Mouse (Mus musculus): ENCODE measurements at regions not wholly inside any gene's neighbourhood (a gene's known extent, or its start where the extent isn't known, plus 50 kb on each side); places are given as distances from the start of the nearest gene placed in this dataset.
"Not testable (repeated sequence)": the region's sequence is repeated elsewhere in the genome, so short reads cannot be mapped to it uniquely, and the experiment has no call there.

DNA sequence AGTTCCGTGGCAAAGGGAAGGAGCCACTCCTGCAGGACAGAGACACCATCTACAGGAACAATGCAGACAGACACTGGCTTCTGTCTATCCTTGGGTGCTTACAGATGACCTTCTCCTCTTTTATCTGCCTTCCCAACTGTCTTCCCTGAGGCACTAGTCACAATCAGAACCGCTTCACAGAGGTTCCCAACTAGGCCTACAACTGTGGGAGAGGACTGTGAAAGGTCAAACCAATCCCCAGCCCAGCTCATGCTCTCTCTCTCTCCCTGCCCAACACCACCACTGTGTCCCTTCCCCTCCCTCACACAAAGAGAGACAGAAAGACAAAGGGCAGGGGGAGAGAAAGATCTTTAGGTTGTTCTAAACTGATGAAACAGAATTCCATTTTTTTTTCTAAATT, 61.3 kb downstream of the Tmem17 start:
- in situ Hi-C loops (cut with MboI; ENCODE audit: low pct_unique_long_range_greater_than_20kb in 1 of 2, low sequenced_read_pairs in 2 of 2, unreplicated experiment in 1 of 2): no loop called here

DNA sequence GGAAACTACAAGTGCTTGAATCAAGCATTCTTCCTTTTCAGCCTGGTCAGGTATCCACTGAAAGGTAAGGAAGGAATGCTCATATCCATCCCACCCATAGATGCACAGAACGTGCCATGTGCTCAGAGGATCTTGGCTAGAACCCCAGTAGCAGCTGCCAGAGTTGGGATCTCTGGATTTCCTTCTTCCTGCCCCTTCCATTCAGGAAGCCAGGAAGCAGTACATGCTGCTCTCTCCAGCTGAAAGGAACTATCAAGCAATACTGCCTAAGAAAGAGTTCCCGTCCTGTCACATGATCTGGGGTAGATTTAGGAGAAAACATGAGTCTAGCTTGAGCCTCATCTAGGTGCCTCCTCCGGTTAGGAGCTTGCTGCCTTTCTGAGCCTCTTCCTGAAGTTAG, 61.9 kb downstream of the Tmem17 start:
- in situ Hi-C loops (cut with MboI; ENCODE audit: low pct_unique_long_range_greater_than_20kb in 1 of 2, low sequenced_read_pairs in 2 of 2, unreplicated experiment in 1 of 2): no loop called here

DNA sequence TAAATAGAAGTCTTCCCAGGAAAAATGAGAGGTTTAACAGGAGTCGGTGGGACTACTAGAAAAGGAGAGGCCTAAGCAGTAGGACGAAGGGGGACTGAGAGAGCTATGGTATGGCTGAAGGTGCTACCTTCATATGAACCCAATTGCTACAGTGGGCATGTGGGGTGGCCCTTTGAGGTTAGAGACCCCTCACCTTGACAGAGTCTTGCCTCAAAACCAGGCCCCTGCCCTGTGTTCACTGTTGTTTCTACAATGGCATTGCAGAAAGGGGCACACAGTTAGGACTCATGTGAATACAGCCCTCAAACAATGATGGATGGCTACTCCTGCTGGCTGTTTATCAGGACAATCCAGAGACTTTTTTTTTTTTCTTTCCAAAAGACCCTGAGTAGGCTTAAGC, 62.6 kb downstream of the Tmem17 start:
- in situ Hi-C loops (cut with MboI; ENCODE audit: low pct_unique_long_range_greater_than_20kb in 1 of 2, low sequenced_read_pairs in 2 of 2, unreplicated experiment in 1 of 2): no loop called here

DNA sequence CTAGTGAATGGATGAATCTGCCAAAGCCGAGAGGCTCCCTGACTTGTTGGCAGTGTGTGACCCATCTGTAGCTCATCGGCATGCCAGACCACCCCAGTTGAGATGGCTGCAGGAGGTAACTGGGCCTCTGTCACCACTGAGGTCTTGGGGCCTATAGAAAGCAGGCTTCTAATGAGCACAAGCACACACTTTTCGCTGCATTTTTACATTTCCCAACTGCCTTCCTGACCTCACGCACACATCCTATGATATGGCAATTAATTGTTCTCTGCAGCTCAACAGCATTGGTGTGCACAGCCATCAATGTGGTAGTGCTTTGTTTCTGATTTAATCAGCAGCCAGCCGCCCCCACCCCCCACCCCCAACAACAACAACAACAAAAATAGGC, 72.2 kb downstream of the Tmem17 start:
- in situ Hi-C loops (cut with MboI; ENCODE audit: low pct_unique_long_range_greater_than_20kb in 1 of 2, low sequenced_read_pairs in 2 of 2, unreplicated experiment in 1 of 2): no loop called here

DNA sequence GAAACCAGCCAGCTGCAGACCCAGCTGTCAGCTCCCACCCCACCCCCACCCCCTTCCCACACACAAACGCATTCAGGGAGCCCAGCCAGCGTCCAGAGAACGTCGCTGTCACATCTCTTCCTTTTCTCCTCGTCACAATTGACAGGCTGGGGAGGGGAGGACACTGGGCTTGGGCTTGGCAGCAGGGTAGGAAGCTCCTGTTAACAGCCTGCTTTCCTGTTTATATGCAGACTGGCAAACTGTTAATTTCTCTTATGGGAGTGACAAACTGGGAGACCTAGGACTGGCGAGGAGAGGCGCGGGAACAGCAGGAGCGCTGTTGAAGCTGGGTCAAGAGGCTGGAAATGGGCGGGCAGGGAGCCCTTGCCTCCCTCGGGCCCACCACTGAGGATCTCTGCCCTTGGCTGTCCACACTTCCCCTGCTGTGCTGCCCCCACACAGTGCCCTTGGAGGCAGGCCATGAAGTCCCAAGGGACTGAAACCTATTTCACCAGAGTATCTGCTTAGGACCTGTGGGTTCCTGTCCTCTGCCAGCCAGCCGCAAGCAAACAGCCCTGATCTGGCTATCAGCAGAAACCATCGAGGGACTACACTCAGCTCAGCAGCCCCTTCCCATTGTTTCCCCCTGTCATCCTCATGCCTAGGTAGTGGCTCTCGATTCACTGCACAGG, 72.7 kb downstream of the Tmem17 start:
- in situ Hi-C loops (cut with MboI; ENCODE audit: low pct_unique_long_range_greater_than_20kb in 1 of 2, low sequenced_read_pairs in 2 of 2, unreplicated experiment in 1 of 2): no loop called here

DNA sequence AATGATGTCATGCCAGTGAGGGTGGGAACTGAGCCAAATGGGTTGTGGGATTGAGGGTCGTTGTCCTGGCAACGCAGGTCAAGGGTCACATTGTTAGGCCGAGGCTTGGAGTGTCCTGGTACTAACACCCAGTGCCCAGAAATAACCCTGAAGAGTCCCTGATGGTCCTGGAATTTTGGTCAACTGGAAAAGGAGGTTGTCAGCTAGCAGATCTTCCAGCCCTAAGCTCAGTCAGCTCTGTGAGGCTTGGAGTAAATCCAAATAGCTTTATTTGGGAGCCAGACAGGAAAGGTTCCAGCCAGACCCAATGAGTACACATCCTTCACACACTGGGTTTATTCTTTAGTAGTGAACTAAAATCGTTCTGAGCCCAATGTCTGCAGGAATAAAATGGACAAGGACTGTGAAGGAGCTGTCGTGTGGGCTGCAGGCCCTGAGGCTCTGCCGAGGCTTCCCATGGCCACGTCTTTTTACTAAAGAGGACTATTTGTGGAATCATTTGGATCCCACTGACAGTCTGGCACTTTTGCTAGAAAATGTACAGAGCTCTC, 75.9 kb downstream of the Tmem17 start:
- in situ Hi-C loops (cut with MboI; ENCODE audit: low pct_unique_long_range_greater_than_20kb in 1 of 2, low sequenced_read_pairs in 2 of 2, unreplicated experiment in 1 of 2): no loop called here

DNA sequence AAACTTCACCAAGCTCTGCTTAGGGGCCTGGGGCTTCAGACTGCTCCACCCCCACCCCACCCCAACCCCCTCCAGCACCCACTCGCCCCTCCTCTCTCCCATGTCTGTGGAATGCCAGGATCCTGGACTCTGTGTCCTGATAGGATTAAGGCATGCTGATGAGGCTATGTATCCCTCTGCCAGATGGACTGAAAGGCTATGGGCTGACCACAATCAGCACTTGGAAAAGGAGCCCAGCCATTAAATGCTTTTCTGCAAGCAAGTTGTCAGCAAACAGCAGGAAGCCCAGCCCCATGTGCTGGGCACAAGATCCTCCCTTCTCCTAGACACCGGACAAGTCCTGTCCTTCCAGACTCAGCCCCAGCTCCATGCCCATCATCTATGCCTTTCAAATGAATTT, 76.7 kb downstream of the Tmem17 start:
- in situ Hi-C loops (cut with MboI; ENCODE audit: low pct_unique_long_range_greater_than_20kb in 1 of 2, low sequenced_read_pairs in 2 of 2, unreplicated experiment in 1 of 2): no loop called here

DNA sequence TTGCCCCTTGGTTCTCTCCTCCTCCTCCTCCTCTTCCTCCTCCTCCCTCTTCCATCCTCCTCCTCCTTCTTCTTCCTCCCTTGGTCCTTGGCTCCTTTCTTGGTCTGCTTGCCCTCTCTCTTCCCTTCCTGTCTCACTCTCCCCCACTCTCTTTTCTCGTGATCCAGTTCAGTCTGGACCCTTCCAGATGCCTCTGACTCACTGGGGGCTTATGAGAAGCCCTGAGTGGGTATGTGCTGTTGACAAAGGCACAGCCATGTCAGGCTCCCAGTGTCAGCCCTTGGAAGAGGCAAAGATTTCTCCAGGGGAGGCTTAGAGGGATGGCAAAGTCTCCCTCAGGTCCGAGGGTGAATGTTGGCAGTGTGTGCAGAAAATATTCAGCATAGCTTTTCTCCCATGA, 78.0 kb downstream of the Tmem17 start:
- in situ Hi-C loops (cut with MboI; ENCODE audit: low pct_unique_long_range_greater_than_20kb in 1 of 2, low sequenced_read_pairs in 2 of 2, unreplicated experiment in 1 of 2): no loop called here

DNA sequence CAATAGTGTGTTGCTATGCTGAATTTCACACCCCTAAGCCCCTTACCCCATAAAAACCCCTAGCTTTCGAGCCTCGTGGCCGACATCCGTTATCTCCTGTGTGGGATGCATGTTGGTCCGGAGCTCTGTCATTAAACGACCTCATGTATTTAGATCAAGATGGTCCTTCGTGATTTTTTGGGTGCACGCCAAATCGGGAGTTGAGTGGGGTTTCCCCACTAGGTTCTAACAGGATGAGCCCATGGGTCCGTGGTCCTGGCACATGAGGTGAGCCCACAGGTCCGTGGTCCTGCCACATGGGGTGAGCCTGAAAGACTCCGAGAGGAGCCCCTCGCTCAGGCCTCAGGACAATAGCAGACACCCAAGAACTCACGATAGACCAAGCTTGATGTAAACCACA, 79.2 kb downstream of the Tmem17 start:
- in situ Hi-C loops (cut with MboI; ENCODE audit: low pct_unique_long_range_greater_than_20kb in 1 of 2, low sequenced_read_pairs in 2 of 2, unreplicated experiment in 1 of 2): not testable (repeated sequence)

DNA sequence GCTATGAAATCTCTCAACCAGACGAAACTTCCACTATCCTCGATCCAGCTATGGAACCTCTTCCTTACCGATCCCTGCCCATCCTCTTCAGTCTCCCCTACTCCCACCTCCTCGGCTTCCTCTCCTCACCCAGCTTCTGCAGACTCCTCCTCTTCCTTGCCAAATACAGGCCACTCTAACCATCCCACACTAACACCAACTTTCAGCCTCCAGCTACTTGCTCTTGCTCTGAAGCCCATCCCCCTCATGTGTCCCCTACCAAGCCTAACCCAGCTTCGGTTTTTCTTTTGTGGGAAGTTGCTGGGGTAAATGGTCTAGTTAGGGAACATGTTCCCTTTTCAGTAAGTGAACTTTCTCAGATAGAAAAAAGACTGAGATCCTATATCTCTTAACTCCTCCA, 80.8 kb downstream of the Tmem17 start:
- in situ Hi-C loops (cut with MboI; ENCODE audit: low pct_unique_long_range_greater_than_20kb in 1 of 2, low sequenced_read_pairs in 2 of 2, unreplicated experiment in 1 of 2): no loop called here

DNA sequence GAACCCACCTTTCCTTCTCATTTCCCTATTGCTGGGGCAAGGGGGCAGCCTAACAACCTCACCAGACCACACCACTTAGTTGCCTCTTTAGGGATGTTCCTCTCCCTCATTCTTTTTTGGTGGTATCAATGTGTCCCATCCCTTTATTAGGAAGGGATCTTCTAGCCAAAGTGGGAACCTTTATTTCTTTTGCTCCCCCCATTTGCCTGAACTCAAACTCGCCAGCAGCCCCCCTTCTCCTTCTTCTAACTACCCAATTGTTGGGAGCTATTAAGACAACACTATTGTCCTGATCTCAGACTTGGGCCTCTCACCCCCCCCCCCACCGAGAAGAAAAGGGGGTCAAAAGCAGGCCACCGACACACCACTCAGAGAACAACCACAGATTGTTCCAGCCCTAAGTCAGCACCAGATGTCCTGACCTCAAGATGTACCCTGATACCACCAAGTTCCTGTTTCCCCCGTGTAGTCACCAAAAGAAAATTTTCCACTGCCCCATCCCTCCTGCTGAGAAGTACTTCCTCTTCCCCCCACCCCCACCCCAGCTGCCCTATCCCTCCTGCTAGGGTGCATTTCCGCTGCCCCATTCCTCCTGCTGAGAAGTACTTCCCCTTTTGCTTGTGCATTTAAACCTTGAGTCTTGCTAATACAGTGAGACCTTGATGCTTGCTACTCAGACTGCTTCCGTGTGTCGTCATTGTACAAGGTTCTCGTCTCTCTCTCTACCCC, 84.4 kb downstream of the Tmem17 start:
- in situ Hi-C loops (cut with MboI; ENCODE audit: low pct_unique_long_range_greater_than_20kb in 1 of 2, low sequenced_read_pairs in 2 of 2, unreplicated experiment in 1 of 2): no loop called here

DNA sequence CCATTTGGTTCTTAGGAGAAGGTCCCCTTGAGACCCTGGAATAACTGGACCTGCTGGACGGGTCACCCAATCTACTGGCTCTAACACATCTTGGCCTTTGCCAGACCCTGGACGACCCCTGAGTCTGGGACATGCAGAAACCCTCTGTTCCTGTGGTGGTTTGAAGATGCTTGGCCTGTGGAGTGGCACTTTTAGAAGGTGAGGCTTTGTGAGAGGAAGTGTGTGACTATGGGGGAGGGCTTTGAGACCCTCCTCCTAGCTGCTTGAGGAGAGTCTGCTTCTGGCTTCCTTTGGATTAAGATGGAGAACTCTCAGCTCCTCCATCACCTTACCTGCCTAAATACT, 84.9 kb downstream of the Tmem17 start:
- in situ Hi-C loops (cut with MboI; ENCODE audit: low pct_unique_long_range_greater_than_20kb in 1 of 2, low sequenced_read_pairs in 2 of 2, unreplicated experiment in 1 of 2): no loop called here

DNA sequence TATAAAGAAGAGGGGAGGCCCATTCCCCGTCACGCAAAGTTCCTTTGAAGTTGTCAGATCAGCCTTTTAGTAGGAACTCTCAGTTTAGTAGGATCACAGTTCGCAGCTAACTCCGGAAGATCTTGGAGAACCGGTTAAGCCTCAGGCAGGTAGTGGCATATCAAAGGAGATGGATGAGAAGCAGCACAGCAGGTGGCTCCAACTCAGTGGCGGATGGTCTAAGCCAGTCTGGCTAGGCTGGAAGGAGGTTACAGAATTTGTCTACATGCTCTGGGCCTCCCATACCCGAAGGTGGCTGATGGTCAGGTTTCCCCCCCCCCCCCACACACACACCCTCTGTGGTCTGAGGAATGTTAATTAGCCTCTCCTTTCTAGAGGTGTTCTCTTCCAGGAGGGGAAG, 88.5 kb downstream of the Tmem17 start:
- in situ Hi-C loops (cut with MboI; ENCODE audit: low pct_unique_long_range_greater_than_20kb in 1 of 2, low sequenced_read_pairs in 2 of 2, unreplicated experiment in 1 of 2): loop anchor here in 1 of 2 experiments (25.0 kb wide), 1 partner anchor 613 kb away; no protein-coding TSS in a partner anchor

DNA sequence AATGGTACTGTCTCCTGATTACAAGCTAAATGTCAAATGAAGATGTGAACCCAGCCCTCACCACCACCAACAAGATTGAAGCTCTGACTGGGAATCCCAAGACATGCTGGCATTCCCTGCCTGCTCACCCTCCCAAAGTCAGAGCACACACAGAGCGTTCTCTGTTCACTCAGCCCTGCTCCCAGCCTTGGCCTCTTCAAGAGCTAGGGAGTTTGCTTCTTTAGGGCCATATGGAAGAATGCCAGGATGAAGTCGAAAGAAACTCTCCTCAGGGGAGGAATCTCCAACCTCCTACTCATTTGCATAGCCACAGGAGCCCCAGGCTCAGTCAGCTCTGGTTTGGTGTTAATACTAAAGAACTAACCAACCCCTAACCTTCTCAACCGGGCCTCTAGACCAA, 90.1 kb downstream of the Tmem17 start:
- in situ Hi-C loops (cut with MboI; ENCODE audit: low pct_unique_long_range_greater_than_20kb in 1 of 2, low sequenced_read_pairs in 2 of 2, unreplicated experiment in 1 of 2): loop anchor here in 1 of 2 experiments (25.0 kb wide), 1 partner anchor 615 kb away; no protein-coding TSS in a partner anchor

DNA sequence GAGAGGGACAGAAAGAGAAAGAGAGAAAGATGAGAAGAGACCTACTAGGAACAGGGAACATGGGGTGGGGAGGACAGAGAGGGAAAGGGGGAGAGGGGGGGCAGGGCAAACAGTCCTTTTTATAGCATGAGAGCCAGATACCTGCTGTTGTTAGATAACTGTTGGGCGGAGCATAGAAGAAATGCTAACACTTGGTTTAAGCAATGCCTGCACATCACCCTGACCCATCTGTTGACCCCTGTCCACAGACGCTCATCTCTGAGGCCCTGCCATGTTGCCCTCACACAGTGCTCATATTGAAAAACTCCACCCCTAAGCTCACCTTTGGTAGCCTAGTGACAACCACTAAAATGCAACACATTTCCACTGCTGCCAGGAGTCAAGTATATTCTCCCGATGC, 90.7 kb downstream of the Tmem17 start:
- in situ Hi-C loops (cut with MboI; ENCODE audit: low pct_unique_long_range_greater_than_20kb in 1 of 2, low sequenced_read_pairs in 2 of 2, unreplicated experiment in 1 of 2): loop anchor here in 1 of 2 experiments (25.0 kb wide), 1 partner anchor 615 kb away; no protein-coding TSS in a partner anchor

DNA sequence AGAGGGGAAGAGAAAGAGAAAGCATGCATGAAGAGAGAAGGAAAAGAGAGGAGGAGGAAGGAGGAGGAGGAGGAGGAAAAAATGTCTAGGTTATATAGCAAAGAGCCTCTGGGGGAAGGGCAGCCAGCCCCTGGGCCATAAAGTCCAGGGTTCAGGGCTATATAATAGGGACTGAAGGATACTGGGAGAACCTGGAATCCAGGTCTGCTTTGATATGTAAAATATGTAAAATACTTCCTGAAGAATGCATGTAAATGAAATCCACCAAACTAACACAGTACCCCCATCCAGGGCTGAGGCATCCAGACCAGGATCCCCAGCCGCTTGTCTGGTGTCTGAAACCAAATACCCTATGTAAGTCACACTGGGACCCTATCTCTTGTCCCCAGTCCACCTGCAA, 91.5 kb downstream of the Tmem17 start:
- in situ Hi-C loops (cut with MboI; ENCODE audit: low pct_unique_long_range_greater_than_20kb in 1 of 2, low sequenced_read_pairs in 2 of 2, unreplicated experiment in 1 of 2): loop anchor here in 1 of 2 experiments (25.0 kb wide), 1 partner anchor 616 kb away; no protein-coding TSS in a partner anchor

DNA sequence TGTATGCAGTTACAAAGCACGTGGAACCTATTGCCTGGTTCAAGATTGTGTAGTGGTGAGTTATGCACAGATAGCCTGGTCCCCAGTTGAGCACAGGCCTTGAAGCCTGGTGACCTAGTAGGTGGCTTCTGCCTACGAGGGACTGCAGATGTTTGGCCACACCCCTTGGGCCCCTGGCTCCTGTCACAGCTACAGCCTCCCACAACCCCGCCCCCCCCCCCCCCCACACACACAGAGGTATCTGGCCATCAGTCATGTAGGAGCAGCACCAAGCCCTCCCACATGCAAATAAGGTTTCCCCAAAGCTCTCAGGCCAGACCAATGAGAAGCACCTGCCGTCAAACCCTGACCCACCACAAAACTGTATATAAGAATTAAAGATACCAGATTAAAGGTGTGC, 94.5 kb downstream of the Tmem17 start:
- in situ Hi-C loops (cut with MboI; ENCODE audit: low pct_unique_long_range_greater_than_20kb in 1 of 2, low sequenced_read_pairs in 2 of 2, unreplicated experiment in 1 of 2): loop anchor here in 1 of 2 experiments (25.0 kb wide), 1 partner anchor 619 kb away; no protein-coding TSS in a partner anchor

DNA sequence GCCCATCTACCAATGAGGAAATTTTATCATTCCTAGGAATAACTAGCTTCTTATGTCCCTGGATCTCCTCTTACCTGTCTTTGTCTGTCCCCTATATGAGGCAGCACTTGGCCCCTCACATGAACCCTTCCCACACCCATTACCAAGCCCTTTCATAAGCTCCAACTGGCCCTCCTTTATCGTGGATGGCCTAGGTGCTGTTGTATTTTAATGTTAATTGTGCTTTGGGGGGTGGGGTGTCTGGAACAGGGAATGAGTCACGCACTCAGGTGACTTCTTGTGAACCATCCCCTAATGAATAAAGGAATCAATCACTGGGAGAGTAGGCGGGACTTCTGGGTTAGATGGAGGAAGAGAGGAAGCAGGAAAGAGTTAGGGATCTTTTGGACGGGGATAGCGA, 95.8 kb downstream of the Tmem17 start:
- in situ Hi-C loops (cut with MboI; ENCODE audit: low pct_unique_long_range_greater_than_20kb in 1 of 2, low sequenced_read_pairs in 2 of 2, unreplicated experiment in 1 of 2): loop anchor here in 1 of 2 experiments (25.0 kb wide), 1 partner anchor 620 kb away; no protein-coding TSS in a partner anchor

DNA sequence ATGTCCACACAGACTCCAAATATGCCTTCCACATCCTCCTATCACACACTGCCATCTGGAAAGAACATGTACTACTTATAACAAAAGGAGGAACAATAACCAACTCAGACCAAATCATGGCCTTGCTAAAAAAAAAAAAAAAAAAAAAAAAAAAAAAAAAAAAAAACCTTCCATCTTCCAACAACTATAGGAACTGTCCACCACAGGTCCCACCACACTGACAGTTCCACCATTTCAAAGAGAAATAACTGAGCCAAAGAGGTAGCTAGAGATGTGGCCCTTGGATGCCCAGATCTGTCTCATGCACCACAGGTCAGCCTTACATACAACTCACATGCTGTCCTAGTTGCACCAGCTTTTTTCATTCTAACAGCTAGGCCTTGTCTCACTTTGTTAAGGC, 97.1 kb downstream of the Tmem17 start:
- in situ Hi-C loops (cut with MboI; ENCODE audit: low pct_unique_long_range_greater_than_20kb in 1 of 2, low sequenced_read_pairs in 2 of 2, unreplicated experiment in 1 of 2): loop anchor here in 1 of 2 experiments (25.0 kb wide), 1 partner anchor 622 kb away; no protein-coding TSS in a partner anchor

All from mouse embryonic stem cell (cell line).